Mouse (Mus musculus) E14TG2a.4 (cell line): ENCODE measurements around the gene Fktn.

ENCODE experiments used
- H3K27me3 ChIP-seq: 2 replicates; pipeline ENCODE4 v1.6.1; 2014; ENCODE audit warnings: low read length, control low read depth; ENCODE audit not compliant: insufficient read depth
- H3K36me3 ChIP-seq: 2 replicates; pipeline ENCODE4 v1.6.1; 2014; ENCODE audit warnings: low read length, control low read depth; ENCODE audit not compliant: insufficient read depth
- H3K4me1 ChIP-seq: replicated peaks from 2 replicates; pipeline ENCODE4 v1.6.1; 2014; ENCODE audit warnings: low read depth, low read length, control low read depth
- H3K4me3 ChIP-seq: replicated peaks from 2 replicates; pipeline ENCODE4 v1.5.1; 2014; ENCODE audit warnings: mild to moderate bottlenecking, low read length
- H3K9me3 ChIP-seq: 2 replicates; pipeline ENCODE4 v1.6.1; 2014; ENCODE audit warnings: low read length, control low read depth
- CTCF ChIP-seq: conservative IDR thresholded peaks from 2 replicates; pipeline ENCODE4 v1.5.1; 2014; ENCODE audit warnings: low read length
- NANOG ChIP-seq: IDR thresholded peaks from 2 replicates; pipeline ENCODE4 v1.6.1; 2014; ENCODE audit warnings: borderline replicate concordance, low read length, mixed read lengths
- POU5F1 ChIP-seq: IDR thresholded peaks from 2 replicates; pipeline ENCODE4 v1.6.1; 2014; ENCODE audit warnings: low read length, borderline replicate concordance

Gene Fktn

GRCm38 (mm10) chr4:53758764-53759163, 45.0 kb downstream of the Fktn start:
- H3K9me3 ChIP-seq, result no peaks in the 10 kb centered on the region
- TF ChIP-seq CTCF (no peak), NANOG (no peak), POU5F1 (no peak)
- peaks cover 26% of the 10 kb centered on the region for H3K36me3 ChIP-seq
- no peak overlapping the region for H3K4me3 ChIP-seq
- no peaks in the 10 kb centered on the region for H3K27me3 ChIP-seq
- H3K4me1 ChIP-seq, result peaks cover 5% of the 10 kb centered on the region

GRCm38 (mm10) chr4:53759678-53760077, 45.9 kb downstream of the Fktn start:
- Histone ChIP-seq H3K27me3 (no peaks in the 10 kb centered on the region), H3K36me3 (peaks cover 31% of the 10 kb centered on the region), H3K4me1 (peaks cover 5% of the 10 kb centered on the region), H3K4me3 (no peak overlapping the region), H3K9me3 (no peaks in the 10 kb centered on the region)
- TF ChIP-seq CTCF (no peak), NANOG (no peak)

GRCm38 (mm10) chr4:53762501-53762900, 48.7 kb downstream of the Fktn start:
- peaks cover 5% of the 10 kb centered on the region for H3K4me1 ChIP-seq
- H3K9me3 ChIP-seq, result no peaks in the 10 kb centered on the region
- H3K4me3 ChIP-seq, result no peak overlapping the region
- no peaks in the 10 kb centered on the region for H3K27me3 ChIP-seq
- TF ChIP-seq NANOG, result no peak
- no peak for TF ChIP-seq CTCF
- TF ChIP-seq POU5F1, result no peak
- H3K36me3 ChIP-seq, result peaks cover 36% of the 10 kb centered on the region

DNA sequence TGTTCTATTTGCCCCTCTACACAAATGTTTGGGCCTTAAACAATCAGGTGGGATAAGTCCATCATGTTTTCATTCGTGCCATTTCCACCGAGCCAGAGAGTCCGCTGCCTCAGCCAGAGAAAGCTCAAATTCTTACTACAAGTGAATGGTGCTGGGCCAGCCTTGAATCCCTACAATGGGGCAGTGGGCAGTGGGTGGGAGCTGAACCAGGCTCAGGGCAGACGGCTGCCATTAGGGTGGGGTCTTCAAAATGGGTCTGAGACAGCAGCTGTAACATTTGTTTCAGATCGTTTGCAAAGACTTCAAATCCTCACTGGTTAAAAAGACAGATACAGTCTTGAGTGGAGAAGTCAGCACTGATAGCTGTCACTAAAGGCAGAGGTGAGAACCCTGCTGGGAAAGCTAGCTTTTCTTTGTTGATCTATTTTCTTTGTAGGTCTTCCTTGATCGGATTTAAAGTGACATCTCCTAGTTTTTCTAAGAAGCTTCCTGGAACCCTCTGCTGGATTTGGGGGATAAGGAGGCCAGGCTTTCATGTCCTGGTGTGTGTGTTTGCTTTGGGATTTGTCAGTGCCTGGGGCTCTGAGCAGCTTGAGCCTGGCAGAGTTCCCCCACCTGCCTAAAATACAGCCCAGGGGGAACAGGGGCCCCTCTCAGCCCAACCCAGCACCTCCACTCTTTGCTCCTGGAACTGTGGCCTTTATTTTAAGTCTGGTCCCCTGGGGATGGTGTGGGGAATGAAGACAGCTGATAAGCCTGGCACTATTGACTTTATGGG, 57.3 kb downstream of the Fktn start:
- Histone ChIP-seq H3K4me1 (peaks cover 21% of the 10 kb centered on the region), H3K27me3 (no peaks in the 10 kb centered on the region), H3K36me3 (peaks cover 9% of the 10 kb centered on the region; the same call in 1 of the 2 replicates), H3K9me3 (no peaks in the 10 kb centered on the region), H3K4me3 (no peak overlapping the region)
- peak; percentile 89 for TF ChIP-seq NANOG
- TF ChIP-seq CTCF, result no peak

GRCm38 (mm10) chr4:53772004-53772403, 58.2 kb downstream of the Fktn start:
- no peak for TF ChIP-seq POU5F1
- no peak for TF ChIP-seq CTCF
- no peak for TF ChIP-seq NANOG
- H3K9me3 ChIP-seq, result no peaks in the 10 kb centered on the region
- H3K4me1 ChIP-seq, result peaks cover 24% of the 10 kb centered on the region
- H3K4me3 ChIP-seq, result no peak overlapping the region
- H3K27me3 ChIP-seq, result peaks cover 7% of the 10 kb centered on the region; the same call in 1 of the 2 replicates
- H3K36me3 ChIP-seq, result peaks cover 9% of the 10 kb centered on the region; the same call in 1 of the 2 replicates

DNA sequence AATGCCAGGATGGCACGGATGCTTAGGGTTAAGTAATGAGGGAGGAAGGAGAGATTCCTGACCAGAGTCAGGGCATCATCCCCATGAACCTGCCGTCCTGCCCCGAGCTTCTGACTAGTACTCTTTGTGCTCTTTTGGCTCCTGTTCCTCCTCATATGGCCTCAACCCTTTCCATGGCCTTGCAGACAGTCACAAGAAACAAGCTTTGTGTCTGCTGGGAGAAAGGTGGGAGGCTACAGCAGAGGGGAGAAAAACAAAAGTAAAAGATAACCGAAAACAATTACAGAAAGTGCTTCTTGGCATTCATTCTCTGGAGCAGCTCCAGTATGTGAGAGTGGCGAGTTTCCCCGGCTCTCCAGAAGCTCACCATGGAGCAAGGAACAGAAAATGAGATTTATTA, 60.1 kb downstream of the Fktn start:
- Histone ChIP-seq H3K9me3 (no peaks in the 10 kb centered on the region), H3K36me3 (no peaks in the 10 kb centered on the region), H3K4me3 (no peak overlapping the region), H3K4me1 (peaks cover 29% of the 10 kb centered on the region), H3K27me3 (peaks cover 18% of the 10 kb centered on the region)
- TF ChIP-seq POU5F1 (no peak), CTCF (no peak), NANOG (no peak)

DNA sequence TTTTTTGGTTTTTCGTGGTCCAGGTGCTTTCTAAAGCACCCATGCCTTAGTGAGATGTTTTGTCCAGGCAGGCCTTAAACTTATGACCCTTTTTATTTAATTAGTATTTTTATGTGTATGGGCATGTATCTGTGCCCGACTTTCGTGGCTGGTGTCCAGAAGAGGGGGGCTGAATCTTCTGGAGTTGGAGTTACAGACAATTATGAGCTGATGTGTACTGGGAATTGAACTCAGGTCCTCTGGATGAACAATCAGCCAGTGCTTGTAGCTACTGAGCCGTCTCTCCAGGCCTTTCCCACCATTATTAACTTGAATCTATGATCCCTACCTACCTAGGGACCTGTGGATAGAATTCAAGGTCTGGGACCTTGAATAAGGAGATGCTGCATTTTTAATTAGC, 67.6 kb downstream of the Fktn start:
- Histone ChIP-seq H3K36me3 (no peaks in the 10 kb centered on the region), H3K27me3 (peaks cover 33% of the 10 kb centered on the region), H3K9me3 (no peaks in the 10 kb centered on the region), H3K4me3 (no peak overlapping the region), H3K4me1 (peaks cover 38% of the 10 kb centered on the region)
- TF ChIP-seq NANOG (no peak), POU5F1 (no peak), CTCF (no peak)

GRCm38 (mm10) chr4:53782216-53783070, 68.6 kb downstream of the Fktn start:
- peaks cover 25% of the 10 kb centered on the region for H3K27me3 ChIP-seq
- peaks cover 42% of the 10 kb centered on the region for H3K4me1 ChIP-seq
- no peak overlapping the region for H3K4me3 ChIP-seq
- H3K36me3 ChIP-seq, result no peaks in the 10 kb centered on the region
- no peak for TF ChIP-seq POU5F1
- H3K9me3 ChIP-seq, result no peaks in the 10 kb centered on the region
